Mouse (Mus musculus) embryonic fibroblast, embryonic 13.5 days (primary cell): ENCODE measurements around the gene Psmd3. TPM values are rescaled to one million over a fixed set of nuclear protein-coding genes. Genes with fewer than 3 reads are reported as not detected.
A peak's percentile ranks its signal among the peaks of the same experiment; 100 is the strongest.
"Not testable (repeated sequence)": the region's sequence is repeated elsewhere in the genome, so short reads cannot be mapped to it uniquely, and the experiment has no call there.

Source experiments
- H3K27ac ChIP-seq: 2 replicates; pipeline ENCODE4 v1.5.1; 2012; ENCODE audit warnings: low read length, control low read depth, inconsistent platforms; ENCODE audit not compliant: insufficient read depth
- H3K4me1 ChIP-seq: 2 replicates; pipeline ENCODE4 v1.6.1; 2011; ENCODE audit warnings: low read length; ENCODE audit not compliant: control insufficient read depth, insufficient read depth
- H3K4me3 ChIP-seq: 2 replicates; pipeline ENCODE4 v1.5.1; 2011; ENCODE audit warnings: mild to moderate bottlenecking, control low read depth, low read length; ENCODE audit not compliant: insufficient read depth
- CTCF ChIP-seq: IDR thresholded peaks from 2 replicates; pipeline ENCODE4 v1.5.1; 2011; ENCODE audit warnings: mild to moderate bottlenecking, control low read depth, low read length, moderate library complexity, borderline replicate concordance; ENCODE audit not compliant: insufficient read depth
- POLR2A ChIP-seq: IDR thresholded peaks from 2 replicates; pipeline ENCODE4 v1.6.1; 2011; ENCODE audit warnings: low read depth, mild to moderate bottlenecking, control low read depth, low read length, moderate library complexity
- polyA plus RNA-seq: library from polyadenylated mRNA; stranded (reverse); fragments of >200 nt; gene quantifications from 2 replicates; pipeline ENCODE4 v1.2.4, GENCODE M21; 2011; ENCODE audit warnings: low read depth; ENCODE audit not compliant: missing spikeins, insufficient read length

The Psmd3 gene
- polyA plus RNA-seq, 1 experiment, result 86.7 TPM

- Histone ChIP-seq H3K4me3 (no peak overlapping the region), H3K4me1 (no peaks in the 10 kb centered on the region), H3K27ac (no peak overlapping the region)
- TF ChIP-seq POLR2A (no peak), CTCF (no peak)
Measured at GRCm38 (mm10) chr11:98668984-98669383, 13.4 kb upstream of the Psmd3 start.

- TF ChIP-seq POLR2A, result no peak
- no peak for TF ChIP-seq CTCF
- H3K4me3 ChIP-seq, result no peak overlapping the region
- no peaks in the 10 kb centered on the region for H3K4me1 ChIP-seq
- H3K27ac ChIP-seq, result no peak overlapping the region
Measured at GRCm38 (mm10) chr11:98671284-98671815, 11.0 kb upstream of the Psmd3 start.

- no peak overlapping the region for H3K4me3 ChIP-seq
- H3K27ac ChIP-seq, result no peak overlapping the region
- H3K4me1 ChIP-seq, result no peaks in the 10 kb centered on the region
- TF ChIP-seq CTCF, result no peak
- TF ChIP-seq POLR2A, result no peak
Measured at GRCm38 (mm10) chr11:98671857-98672256, 10.5 kb upstream of the Psmd3 start.

GRCm38 (mm10) chr11:98672482-98672881 lies 9.9 kb upstream of the Psmd3 start:
- H3K4me1 ChIP-seq, result no peaks in the 10 kb centered on the region
- H3K27ac ChIP-seq, result no peak overlapping the region
- H3K4me3 ChIP-seq, result no peak overlapping the region
- no peak for TF ChIP-seq CTCF
- TF ChIP-seq POLR2A, result no peak

GRCm38 (mm10) chr11:98673136-98673535 lies 9.2 kb upstream of the Psmd3 start:
- H3K4me1 ChIP-seq, H3K27ac ChIP-seq, H3K4me3 ChIP-seq: not testable (repeated sequence)

- no peaks in the 10 kb centered on the region for H3K4me1 ChIP-seq
- H3K27ac ChIP-seq, result no peak overlapping the region
- TF ChIP-seq CTCF (no peak), POLR2A (no peak)
- H3K4me3 ChIP-seq, result no peak overlapping the region
Measured at GRCm38 (mm10) chr11:98675829-98676363, 6.5 kb upstream of the Psmd3 start.

GRCm38 (mm10) chr11:98680023-98680422 lies 2.3 kb upstream of the Psmd3 start:
- Histone ChIP-seq H3K4me3 (no peak overlapping the region), H3K4me1 (0 out of 2 replicates have a peak, but pooled peaks cover 2% of the 10 kb centered on the region), H3K27ac (no peak overlapping the region)
- TF ChIP-seq POLR2A (no peak), CTCF (no peak)

DNA sequence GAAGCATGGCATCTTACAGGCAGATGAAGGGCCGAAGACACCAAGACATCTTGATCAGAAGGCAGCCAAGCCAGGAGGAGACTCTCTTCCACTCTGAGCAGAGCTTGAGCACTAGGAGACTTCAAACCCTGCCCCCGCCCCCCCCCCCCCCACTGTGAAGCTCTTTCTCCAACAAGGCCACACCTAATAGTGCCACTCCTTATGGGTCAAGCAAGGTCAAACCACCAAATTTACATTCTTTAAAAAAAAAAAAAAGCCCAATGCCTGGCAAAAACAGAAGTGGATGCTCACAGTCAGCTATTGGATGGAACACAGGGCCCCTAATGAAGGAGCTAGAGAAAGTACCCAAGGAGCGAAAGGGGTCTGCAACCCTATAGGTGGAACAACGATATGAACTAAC lies 1.8 kb upstream of the Psmd3 start:
- H3K4me3 ChIP-seq, H3K4me1 ChIP-seq, H3K27ac ChIP-seq: not testable (repeated sequence)

DNA sequence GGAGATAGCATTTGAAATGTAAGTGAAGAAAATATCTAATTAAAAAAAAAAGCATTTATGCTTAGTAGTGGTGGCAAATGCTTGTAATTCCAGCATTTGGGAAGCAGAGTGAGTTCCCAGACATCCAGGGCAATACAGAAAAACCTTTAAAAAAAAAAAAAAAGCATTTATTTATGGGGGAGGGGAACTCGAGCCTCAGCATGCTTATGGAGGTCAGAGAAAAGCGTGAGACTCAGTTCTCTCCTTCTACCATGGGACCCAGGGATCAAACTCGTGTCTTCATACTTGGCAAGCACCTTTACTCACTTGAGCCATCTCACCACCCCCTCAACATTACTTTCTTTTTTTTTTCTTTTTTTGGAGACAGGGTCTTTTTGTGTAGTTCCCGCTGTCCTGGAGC lies 1.2 kb upstream of the Psmd3 start:
- Histone ChIP-seq H3K27ac (no peak overlapping the region), H3K4me3 (no peak overlapping the region), H3K4me1 (0 out of 2 replicates have a peak, but pooled peaks cover 2% of the 10 kb centered on the region)
- TF ChIP-seq POLR2A (no peak), CTCF (no peak)

GRCm38 (mm10) chr11:98682811-98683210 lies 457 bp downstream of the Psmd3 start:
- 0 out of 2 replicates have a peak, but pooled peaks cover 2% of the 10 kb centered on the region for H3K4me1 ChIP-seq
- peak overlapping the region; percentile 100 for H3K4me3 ChIP-seq
- H3K27ac ChIP-seq, result no peak overlapping the region
- TF ChIP-seq CTCF (no peak), POLR2A (no peak)

DNA sequence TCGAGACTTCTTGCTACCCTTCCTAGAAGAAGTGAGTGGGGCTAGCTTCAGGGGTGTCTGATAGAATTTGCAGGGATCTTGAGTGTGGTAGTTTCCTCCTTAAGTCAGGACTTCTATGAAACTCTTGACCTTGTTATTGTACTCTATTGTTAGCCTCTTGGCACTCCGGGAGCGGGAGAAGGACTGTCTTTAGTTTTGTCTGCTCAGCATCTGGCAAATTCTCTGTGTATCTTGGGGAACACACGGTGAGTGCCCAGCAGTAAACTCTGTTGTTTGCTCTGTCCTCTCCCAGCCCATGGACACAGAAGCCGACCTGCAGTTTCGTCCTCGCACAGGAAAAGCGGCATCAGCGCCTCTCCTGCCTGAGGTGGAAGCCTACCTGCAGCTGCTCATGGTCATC lies 3.3 kb downstream of the Psmd3 start:
- H3K27ac ChIP-seq, result no peak overlapping the region

More for the DNA sequence above, 3.3 kb downstream of the Psmd3 start:
- H3K4me3 ChIP-seq, result no peak overlapping the region
- 0 out of 2 replicates have a peak, but pooled peaks cover 2% of the 10 kb centered on the region for H3K4me1 ChIP-seq
- TF ChIP-seq CTCF (no peak), POLR2A (no peak)
